Mouse (Mus musculus): ENCODE measurements around the gene Elp4. TPM values are rescaled to one million over a fixed set of nuclear protein-coding genes. Genes with fewer than 3 reads are reported as not detected.
A peak's percentile ranks its signal among the peaks of the same experiment; 100 is the strongest.

Elp4 gene
- 10 to 100 TPM; 12.4 to 17.4 TPM for total RNA-seq (2021)
- long read RNA-seq, experiment 1, transcript Elp4-202 (10 exons, 3,048 nt): major isoform, 6 of 8 reads
- long read RNA-seq, experiment 1, partial matches to known transcripts: 0 of 8 reads
- long read RNA-seq, experiment 1, other reads (novel, unspliced or antisense): 2 of 8 reads
- long read RNA-seq, experiment 2, partial matches to known transcripts: 0 of 4 reads
- long read RNA-seq, experiment 2, other reads (novel, unspliced or antisense): 2 of 4 reads

DNA sequence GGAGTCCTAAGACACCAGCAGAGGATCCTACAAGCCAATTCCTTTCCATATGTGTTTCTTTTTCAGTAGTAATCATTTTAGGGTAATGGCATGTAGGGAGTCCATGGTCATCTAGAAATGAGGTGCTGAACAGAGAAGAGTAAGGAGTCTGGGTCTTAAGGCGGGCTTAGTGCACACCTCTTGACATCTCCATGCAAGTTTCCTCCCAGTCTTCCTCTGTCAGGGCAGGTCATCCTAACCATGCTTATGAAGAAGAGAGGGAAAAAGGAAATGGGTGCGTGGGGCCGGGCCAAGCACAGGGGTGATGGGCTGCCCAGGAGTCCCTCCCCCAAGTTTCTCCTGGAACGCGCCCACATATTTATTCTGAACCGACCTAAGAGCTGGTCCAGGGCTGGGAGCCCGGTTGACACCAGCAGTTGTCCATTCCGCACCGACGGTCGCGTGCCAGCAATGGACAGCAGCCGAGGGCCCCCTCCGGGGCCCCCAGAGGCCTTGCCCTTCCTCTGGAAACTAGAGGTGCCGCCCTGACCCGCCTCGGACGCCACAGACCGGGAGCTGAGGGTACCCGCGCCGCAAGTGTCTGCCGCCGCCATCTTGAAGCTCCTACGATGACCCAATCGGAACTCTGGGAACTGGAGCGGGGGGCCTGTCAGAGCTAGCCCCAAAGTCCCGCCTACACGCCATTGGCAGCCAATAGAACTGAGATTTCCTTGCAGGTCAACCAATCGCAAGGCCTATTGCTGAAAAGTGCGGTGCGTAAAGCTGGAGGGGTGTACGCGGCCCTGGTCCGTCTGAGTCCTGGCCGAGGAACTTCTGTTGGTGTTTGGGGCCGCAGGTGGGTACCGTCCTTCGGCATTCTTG is at the start of gene Elp4, which contains the start of gene Immp1l:
TSS of gene Elp4 (minus strand) at position 669 of the 861 bp plus-strand sequence.
TSS of gene Immp1l (plus strand) at position 743 of the 861 bp plus-strand sequence.
- peak; percentile 99 for DNase-seq

DNA sequence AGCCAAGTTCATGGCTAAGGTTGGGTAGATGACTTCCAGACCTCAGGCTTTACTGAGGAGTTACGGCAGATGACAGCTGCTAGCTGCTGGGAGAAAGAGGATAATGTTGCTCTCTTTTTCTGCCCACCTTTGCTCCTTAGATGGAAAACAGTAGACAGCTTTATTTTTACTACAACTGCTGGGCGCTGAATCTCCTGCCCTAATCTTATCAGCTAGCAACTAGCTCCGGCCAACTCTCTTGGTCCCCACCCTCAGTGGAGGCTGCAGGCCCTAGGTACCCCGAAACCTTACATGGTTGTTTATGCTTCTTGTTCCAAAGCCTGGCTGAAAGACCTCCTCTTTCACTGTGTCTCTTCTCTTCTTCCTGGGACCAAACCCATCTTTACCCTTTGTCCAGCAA is 49.5 kb upstream of the Elp4 start:
- no peak for DNase-seq

DNA sequence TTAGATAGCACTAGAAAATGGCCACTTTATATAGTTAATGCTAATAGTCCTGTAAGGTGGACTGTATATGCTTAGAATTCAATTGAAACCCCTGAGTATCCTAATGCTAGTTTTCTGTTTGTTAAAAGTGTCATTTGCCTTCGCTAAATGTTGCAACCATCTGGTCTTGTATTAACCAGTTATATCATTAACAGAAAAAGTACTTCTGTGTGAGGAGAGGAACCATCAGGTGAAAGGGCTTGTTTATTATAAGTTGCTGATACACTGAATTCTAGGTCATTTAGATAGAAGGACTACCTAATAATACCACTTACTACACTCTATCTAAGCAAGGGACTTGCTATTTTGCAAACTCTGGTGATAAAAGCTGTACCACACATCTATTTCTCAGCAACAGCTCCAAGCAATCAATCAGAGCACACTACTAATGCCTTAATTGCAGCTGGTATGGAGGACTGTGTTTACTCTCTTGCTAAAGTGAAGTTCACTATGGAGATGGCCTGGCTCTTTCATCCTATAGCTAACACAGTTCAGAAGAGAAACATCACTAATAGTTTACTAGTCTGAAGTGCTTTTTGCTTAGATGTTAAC is 47.1 kb upstream of the Elp4 start:
- DNase-seq: no peak

DNA sequence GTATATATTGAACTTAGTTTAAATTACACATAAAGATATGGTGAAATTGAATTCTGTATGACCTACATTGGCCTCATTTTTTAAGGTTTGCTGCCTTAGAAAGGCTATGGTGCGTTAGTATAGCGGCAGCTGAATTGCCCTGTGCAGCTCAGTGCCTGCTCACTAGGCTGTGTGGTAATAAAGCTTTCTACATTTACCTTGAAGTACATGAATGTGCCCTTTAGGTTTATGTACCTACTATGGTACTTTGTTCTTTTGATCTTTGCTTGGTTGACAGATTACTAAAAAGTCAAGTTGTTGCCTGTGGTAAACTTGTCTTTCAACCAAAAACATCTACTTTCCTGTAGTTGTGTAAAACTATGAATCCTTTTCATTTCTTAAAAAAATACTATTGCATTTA is 45.8 kb upstream of the Elp4 start:
- no peak for DNase-seq

DNA sequence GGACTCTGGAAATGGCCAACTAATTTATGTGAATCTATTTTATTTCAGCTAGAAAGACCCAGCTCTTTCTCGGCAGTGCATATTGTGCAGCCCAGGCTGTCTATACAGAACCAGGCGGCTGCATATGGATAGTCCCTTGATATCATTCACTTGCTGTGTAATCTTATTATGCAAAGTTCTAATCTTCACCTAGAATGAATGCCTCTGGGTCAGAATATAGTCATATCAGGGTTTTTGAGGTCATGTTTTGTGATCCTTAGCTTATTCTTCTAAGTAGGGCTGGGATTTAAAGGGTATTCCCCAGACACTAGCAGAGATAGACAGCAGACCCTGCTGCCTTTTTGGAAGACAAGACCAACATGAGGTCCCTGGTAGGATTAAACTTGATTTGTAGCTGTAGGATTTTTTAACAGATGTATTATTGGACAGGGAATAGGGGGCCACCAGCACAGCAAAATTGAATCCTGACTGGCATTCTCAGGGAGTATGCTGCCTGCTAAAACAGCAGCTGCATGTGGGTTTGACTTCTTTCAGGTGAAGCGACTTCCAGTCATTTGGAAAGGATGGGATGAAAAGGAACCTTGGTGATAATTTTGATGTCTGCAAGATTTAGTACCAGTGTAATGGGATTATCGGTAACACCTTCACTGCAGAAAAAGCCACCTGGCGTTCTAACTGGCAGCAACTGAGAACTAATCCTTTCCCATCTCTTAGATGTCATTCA is 13.4 kb upstream of the Elp4 start:
- no peak for DNase-seq

DNA sequence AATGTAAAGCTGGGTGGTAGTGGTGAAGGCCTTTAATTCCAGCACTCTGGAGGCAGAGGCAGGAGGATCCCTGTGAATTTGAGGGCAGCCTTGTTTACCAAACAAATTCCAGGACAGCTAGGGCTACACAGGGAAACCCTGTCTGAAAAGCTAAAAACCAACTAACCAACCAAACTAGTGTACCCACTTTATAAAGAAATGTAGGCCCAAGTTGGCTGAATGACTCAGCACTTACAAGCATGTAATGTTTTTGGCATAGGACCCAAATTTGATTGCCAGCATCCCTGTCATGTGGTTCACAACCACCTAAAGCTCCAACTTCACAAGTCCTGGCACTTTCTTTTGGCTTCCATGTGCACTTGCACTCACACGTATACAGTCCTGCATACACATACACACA is 12.3 kb upstream of the Elp4 start:
- DNase-seq: peak; percentile 9 to 13

DNA sequence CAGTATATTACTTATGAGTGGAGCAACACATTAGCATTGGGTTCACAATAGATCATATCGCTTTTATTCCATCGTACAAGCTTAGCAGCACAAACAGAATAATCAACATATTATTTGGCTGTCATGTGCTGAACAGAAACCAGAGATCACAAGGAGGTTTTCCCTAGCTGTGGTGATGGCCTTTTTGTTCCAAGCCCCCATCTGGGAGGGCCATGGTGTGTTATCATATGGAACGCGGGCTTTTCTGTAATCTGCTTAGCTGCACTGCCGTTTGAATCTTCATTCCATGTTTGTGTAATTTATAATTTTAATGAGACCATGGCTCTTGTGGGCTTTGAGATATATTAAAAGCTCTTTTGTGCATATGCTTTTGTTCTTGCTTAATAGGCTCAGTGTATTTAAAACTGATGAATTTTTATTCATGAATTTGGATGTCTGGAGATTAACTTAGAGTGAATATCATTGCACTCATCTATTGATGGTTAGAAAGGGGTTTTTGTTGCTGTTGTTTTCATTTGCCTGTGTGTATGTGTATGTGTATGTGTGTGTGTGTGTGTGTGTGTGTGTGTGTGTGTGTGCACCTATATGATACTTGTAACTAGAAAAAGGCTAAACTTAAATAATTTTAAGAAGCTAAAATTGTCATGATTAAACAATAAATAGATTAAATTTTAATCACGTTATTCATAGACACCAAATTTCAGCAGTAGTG is 9.4 kb upstream of the Elp4 start:
- DNase-seq: no peak

DNA sequence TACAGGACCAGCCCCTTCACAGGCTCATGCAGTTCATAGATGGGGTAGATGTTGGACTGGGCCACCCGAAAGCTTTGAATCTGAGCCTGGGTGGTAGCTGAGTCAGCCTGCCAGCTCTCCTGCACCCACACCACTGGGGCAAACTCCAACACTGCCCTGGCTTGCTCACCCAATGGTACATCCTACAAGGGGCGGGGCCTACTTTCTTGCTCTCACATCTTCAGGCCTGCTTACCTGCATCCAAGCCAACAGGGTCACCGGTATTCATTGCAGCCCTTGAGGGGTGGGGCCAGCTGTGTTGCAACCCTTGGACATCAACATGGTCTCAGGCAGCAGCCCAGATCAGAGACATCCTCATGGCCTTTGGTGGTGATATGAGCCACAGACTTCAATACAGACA is 6.2 kb upstream of the Elp4 start:
- DNase-seq: no peak

DNA sequence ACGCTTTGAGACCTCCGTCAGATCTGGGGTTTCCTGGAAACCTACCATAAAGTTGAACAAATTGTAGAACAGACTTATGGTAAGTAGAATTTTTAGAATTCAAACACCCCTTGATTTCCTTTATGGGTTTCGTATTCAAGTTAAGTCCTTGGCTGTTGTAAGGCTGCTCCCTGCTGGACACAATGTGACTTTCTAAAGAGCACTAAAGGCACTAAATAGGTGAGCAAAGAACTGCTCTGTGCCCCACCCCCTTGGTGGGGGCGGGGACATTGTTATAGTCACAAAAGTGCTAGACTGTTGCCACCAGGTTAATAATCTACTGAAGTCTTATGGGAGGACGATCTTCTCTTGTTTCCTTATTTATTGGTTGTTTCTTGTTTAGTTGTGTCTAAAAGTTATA is 4.0 kb upstream of the Elp4 start:
- DNase-seq: peak in 1 of 2 experiments; percentile 15

DNA sequence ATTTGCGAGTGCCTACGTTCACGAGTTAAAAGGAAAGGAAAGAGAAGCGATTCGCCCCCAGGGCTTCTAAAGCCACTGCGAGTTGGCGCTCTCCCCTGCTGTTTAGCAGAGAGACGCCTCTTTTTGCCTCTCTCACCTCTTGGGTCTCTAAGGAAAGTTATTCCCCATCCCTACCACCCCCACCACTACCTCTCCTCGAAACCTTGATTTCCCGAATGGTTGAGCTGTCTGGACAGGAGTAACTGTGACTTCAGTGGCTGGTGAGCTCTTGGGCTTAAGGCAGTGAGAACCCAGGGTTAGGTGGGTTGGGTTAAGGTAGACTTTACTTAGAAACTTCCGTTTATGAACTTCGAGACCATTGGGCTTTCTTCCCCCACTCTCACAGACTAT is 388 bp upstream of the Elp4 start:
- DNase-seq: no peak

DNA sequence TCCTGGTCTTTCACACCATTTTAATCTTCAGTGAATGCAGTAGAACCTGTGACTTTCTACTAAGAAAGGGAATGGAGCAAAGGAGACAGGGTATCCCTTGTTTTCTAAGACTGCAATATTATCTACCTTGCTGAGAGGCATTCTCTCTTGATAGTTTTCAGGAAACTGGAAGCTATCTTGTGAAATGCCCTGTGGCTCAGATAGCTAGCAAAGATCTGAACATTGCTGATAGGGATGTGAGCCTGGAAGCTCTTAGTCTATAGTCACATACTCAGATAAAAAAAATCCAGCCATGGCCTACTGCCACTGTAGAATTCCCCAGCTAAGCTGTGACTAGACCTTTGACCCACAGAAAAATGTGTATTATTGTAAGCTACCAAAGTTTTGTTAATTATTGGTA is 13.5 kb downstream of the Elp4 start:
- no peak for DNase-seq

DNA sequence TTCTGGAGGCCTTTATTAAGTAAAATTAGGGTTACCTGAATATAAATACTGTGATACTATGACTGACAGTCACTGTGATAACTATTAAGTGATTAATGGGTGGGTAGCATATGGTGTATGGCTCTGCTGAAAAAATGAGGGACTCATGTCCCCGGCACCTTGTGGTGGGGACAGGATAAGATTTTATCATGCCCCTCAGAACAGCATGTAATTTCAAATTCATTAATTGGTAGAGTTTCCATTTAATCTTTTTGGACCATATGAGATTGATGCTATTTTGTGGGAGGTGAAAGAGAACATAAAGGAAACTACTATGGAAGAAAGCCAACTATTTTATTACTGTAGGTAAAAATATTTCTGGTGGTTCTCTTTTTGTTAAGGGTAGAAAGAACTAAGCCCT is 31.0 kb downstream of the Elp4 start:
- DNase-seq: no peak

DNA sequence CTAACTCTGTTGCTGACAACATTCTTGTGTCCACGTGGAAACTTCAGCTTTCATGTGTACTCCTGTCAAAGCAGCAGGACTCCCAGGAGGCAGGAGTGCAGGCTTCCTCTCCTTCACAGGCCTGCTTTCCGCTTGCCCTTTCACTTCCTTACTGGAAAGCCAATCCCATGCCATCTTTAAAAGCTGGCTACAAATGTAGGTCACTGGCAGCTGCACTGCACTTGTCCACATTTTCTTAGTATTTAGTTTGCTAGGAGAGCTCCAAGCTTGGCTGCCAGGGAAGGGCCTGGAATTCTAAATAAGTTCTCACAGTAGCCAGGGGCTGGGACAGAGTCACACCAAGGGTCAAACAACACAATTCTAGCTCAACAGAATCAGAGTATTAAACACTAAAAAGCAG is 49.6 kb downstream of the Elp4 start:
- peak; percentile 44 to 58 for DNase-seq

DNA sequence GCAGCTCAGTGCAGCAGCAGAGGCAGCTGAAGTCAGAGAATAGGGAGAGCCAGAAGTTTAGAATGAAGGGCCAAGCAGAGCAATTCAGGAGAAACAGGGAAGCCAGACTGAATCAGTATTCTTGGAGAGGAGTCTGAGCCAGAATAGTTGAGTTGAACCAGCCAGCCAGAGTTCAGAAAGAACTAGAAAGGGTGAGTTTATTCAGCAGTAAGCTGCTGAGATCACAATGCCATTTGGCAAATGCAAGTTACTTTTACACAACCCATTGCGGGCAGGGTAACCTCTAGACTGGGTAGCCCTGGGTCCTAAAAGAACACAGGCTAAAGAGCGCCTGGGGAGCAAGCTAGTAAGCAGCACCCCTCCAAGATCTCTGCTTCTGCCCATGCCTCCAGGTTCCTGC is 51.4 kb downstream of the Elp4 start:
- no peak for DNase-seq

DNA sequence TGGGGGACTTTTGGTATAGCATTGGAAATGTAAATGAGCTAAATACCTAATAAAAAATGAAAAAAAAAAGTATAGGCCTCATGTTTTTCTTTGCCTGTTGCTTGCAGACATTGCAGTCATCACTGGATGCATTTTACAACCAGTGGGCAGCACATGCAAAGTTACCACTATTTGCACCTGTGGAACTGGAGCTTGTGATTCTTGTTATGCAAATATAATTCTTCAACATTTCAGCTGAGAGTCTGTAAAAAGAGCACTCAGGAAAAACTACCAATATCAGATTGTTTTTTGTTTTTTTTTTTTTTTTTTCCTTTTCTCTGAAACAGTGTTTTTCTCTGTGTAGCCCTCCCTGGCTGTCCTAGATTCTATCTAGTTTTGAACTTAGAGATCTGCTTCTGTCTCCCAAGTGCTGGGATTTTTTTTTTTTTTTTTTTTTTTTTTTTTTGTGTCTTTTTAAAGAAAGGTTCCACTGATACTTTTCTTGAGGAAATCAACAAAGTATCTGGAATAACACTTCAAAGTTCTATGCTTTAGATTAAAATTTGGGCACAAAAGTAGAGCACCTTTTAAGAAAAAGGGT is 52.6 kb downstream of the Elp4 start:
- DNase-seq: no peak

DNA sequence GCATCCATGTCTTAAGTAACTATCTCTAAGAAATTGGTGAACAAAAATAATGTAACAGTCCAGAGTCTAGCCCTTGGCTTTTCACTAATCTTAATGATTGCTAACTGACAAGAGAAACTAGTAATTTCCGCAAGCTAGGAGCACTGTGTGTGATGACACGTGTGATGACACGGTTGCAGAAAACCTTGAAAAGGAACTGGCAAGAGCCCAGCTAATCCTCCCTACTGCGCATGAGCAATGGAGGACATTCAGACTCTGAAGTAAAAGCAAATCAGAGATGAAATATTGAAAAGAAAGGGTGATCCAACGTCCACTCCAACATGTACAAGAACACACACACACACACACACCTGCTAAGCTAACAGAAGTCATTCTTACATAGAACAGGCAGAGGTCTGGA is 61.2 kb downstream of the Elp4 start:
- no peak for DNase-seq

DNA sequence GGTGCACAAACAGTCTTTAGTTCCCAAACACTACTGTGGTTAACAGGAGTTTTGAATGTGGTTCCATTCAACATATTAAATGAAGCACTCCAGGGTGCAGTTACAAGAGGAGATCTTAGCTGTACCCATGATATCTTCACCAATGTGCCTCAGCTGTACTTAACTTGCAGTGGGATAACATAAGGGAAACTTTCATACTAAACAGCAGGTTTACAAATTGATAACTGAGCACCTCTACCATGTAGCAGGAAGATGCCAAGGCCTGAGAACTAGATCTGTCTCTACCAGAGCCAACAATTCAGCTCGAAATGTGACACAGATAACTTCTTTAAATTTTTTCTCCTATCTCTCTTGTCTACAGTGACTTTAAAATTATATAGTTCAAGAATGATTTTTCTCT is 86.4 kb downstream of the Elp4 start:
- DNase-seq: no peak

DNA sequence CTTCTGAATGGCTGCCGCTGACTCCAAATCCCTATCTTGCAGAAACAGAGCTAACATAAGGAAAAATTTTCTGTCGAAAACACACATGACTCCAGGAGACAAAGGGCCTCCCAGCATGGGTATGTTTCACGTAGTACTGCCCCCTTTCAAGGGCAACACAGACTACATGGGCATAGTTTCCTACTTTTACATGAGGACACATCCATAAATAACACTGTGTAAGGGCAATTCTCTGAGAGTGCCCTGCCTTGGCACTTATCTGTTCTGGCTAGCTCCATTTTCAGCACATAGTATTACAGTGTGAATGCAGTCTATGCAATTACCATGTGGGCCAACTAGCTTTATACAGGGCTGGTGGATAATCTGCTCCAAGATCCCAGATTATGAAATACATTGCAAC is 89.2 kb downstream of the Elp4 start:
- DNase-seq: peak; percentile 15 to 25

DNA sequence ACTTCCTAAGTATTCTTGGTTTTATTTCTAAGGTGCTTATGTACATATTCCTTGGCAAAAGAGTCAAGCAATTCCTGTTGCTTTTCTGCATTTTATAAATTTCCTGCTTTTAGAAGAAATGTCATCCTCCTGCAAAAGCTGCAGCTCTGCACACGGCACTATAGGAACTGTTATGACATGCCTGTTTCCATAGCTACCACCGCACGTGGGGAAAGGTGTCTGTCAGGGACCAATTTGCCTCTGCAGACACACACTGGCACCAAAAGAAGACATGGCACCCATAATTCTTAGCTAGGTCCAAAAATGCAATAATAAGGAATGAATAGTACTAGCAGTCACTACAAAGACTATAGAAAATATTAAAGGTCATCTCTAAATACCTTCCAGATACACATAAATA is 91.3 kb downstream of the Elp4 start:
- DNase-seq: no peak

DNA sequence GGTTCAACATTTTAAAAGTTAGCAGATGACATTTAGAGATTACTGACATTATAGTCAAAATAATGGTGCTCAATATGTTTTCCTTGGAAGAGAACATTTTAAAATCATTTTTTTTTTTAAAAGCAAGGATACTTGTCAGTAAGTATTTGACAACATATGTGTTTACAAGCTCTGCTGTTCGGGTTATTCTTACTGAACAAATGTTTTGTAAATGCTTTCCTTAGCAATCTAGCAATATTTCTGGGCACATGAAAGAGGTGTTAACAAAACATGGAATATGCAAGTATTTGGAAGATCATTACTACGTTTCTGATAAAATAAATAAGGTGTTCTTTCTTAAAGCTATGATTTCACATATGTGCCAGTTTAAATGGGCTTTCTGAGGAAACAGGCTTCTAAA is 94.1 kb downstream of the Elp4 start:
- no peak for DNase-seq

DNA sequence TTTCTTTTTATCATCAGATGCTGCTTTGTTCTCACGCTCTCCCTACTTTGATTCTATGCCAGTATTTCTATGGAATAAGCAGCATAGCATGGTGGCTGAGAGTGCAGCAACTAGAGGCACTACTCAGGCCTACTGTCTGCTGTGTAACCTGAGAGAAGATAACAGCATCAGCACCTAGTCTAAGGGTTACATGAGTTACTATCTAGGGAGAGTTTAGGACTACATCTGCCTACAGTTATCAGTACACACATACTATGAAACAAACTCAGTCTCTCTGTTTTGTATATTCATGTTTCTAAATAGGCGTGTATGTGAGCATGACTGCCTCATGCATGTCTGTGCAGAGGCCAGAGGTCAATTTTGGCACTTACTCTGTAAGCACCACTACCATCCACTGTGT is 97.8 kb downstream of the Elp4 start:
- no peak for DNase-seq

DNA sequence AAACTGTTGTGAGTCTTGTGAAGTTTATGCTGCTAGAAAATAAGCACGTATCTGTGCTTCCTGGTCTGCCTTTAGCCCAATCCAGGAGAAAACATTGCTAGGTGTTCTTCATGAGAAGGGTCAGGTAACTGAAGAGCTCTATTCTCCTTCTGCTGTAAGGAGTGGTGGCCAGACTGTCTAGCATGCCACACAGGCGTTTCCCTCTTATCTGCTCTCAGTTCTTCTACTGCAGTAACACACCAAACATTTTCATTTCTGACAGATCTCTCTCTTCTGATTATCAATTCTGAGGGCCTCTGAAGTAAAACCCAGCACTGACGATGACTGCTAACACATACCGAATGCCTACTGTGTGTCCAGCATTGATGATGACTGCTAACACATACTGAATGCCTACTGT is 98.3 kb downstream of the Elp4 start:
- no peak for DNase-seq
